Mouse (Mus musculus) thymus, adult 2 months (tissue): ENCODE measurements around the gene Ctnnal1.

Experiments used
- CTCF ChIP-seq: fragments of 200-500 bp; IDR thresholded peaks from 2 replicates; pipeline ENCODE4 v1.5.1; 2012; ENCODE audit warnings: mild to moderate bottlenecking, control low read depth, low read length, moderate library complexity, borderline replicate concordance; ENCODE audit not compliant: control insufficient read depth, poor library complexity, insufficient read depth; ENCODE audit errors: extremely low read depth
- POLR2A ChIP-seq: fragments of 200-500 bp; IDR thresholded peaks from 2 replicates; pipeline ENCODE4 v1.6.1; 2012; ENCODE audit warnings: mild to moderate bottlenecking, low read length, control low read depth, moderate library complexity; ENCODE audit not compliant: control insufficient read depth, poor library complexity, insufficient read depth; ENCODE audit errors: extremely low read depth

GRCm38 (mm10) chr4:56892501-56893115, 27.6 kb upstream of the Ctnnal1 start:
- no peak for TF ChIP-seq CTCF
- TF ChIP-seq POLR2A: no peak
